Mouse (Mus musculus): ENCODE results near the gene Tsks.

GRCm38 (mm10) chr7:44925468-44925867, 17.5 kb upstream of the Tsks start:
- no peak for TF ChIP-seq POLR2AphosphoS2 (IDR thresholded peaks at IDR 0.05; ENCODE audit: low read length)
- no peak for TF ChIP-seq HCFC1 (IDR thresholded peaks at IDR 0.05; ENCODE audit: low read depth, low read length)
- TF ChIP-seq MAFK (IDR thresholded peaks at IDR 0.05; ENCODE audit: borderline replicate concordance, low read depth, low read length) = no peak
- no peak for TF ChIP-seq MAX (IDR thresholded peaks at IDR 0.05; ENCODE audit: low read length)
